Mouse (Mus musculus): ENCODE measurements at regions not wholly inside any gene's neighbourhood (a gene's known extent, or its start where the extent isn't known, plus 50 kb on each side); places are given as distances from the start of the nearest gene placed in this dataset.

- Histone ChIP-seq H3K79me2 (ENCODE audit: control insufficient read depth, insufficient read depth) (no peaks in the 10 kb centered on the region), H3K4me3 (no peak overlapping the region), H3K36me3 (ENCODE audit: control insufficient read depth, insufficient read depth) (no peaks in the 10 kb centered on the region), H3ac (ENCODE audit: control insufficient read depth, insufficient read length) (no peak overlapping the region), H3K27me3 (ENCODE audit: control insufficient read depth, insufficient read depth, insufficient read length) (no peaks in the 10 kb centered on the region), H3K4me2 (ENCODE audit: low read depth) (no peak overlapping the region)
- TF ChIP-seq TCF12 (IDR thresholded peaks at IDR 0.05; ENCODE audit: insufficient read depth, poor library complexity, severe bottlenecking) (no peak), MAX (IDR thresholded peaks at IDR 0.05; ENCODE audit: low read depth) (no peak), E2F4 (IDR thresholded peaks at IDR 0.05; ENCODE audit: insufficient read depth) (no peak), MYOD1 (IDR thresholded peaks at IDR 0.05; ENCODE audit: control insufficient read depth in 1 of 3, insufficient read length in 2 of 3, low read depth in 2 of 3) (no peak), USF1 (IDR thresholded peaks at IDR 0.05; ENCODE audit: low read depth) (no peak), POLR2A (IDR thresholded peaks at IDR 0.05; ENCODE audit: insufficient read length, low read depth) (no peak), POLR2AphosphoS2 (IDR thresholded peaks at IDR 0.05; ENCODE audit: insufficient read length, low read depth) (no peak), TCF3 (IDR thresholded peaks at IDR 0.05; ENCODE audit: insufficient read length, low read depth) (no peak), REST (IDR thresholded peaks at IDR 0.05; ENCODE audit: insufficient read depth, insufficient read length) (no peak), CEBPB (IDR thresholded peaks at IDR 0.05; ENCODE audit: insufficient read depth, poor library complexity, severe bottlenecking) (no peak), SRF (IDR thresholded peaks at IDR 0.05; ENCODE audit: control insufficient read depth, insufficient read length, low read depth) (no peak), MYOG (IDR thresholded peaks at IDR 0.05; ENCODE audit: control insufficient read depth in 1 of 3, insufficient read depth in 1 of 3, insufficient read length in 2 of 3, low read depth in 2 of 3) (no peak)
These were observed 956.7 kb upstream of the Acvr2a start for GRCm38 (mm10) chr2:47857229-47857628.

- no peak overlapping the region for H3K4me3 ChIP-seq
- TF ChIP-seq MYOG (IDR thresholded peaks at IDR 0.05; ENCODE audit: control insufficient read depth in 1 of 3, insufficient read depth in 1 of 3, insufficient read length in 2 of 3, low read depth in 2 of 3) (no peak), TCF3 (IDR thresholded peaks at IDR 0.05; ENCODE audit: insufficient read length, low read depth) (no peak), MAX (IDR thresholded peaks at IDR 0.05; ENCODE audit: low read depth) (no peak), E2F4 (IDR thresholded peaks at IDR 0.05; ENCODE audit: insufficient read depth) (no peak), TCF12 (IDR thresholded peaks at IDR 0.05; ENCODE audit: insufficient read depth, poor library complexity, severe bottlenecking) (no peak), MYOD1 (IDR thresholded peaks at IDR 0.05; ENCODE audit: control insufficient read depth in 1 of 3, insufficient read length in 2 of 3, low read depth in 2 of 3) (no peak), POLR2AphosphoS2 (IDR thresholded peaks at IDR 0.05; ENCODE audit: insufficient read length, low read depth) (no peak), USF1 (IDR thresholded peaks at IDR 0.05; ENCODE audit: low read depth) (no peak), POLR2A (IDR thresholded peaks at IDR 0.05; ENCODE audit: insufficient read length, low read depth) (no peak), SRF (IDR thresholded peaks at IDR 0.05; ENCODE audit: control insufficient read depth, insufficient read length, low read depth) (no peak)
- H3K4me2 ChIP-seq (ENCODE audit: low read depth) = no peak overlapping the region
- no peaks in the 10 kb centered on the region for H3K79me2 ChIP-seq (ENCODE audit: control insufficient read depth, insufficient read depth)
- no peaks in the 10 kb centered on the region for H3K27me3 ChIP-seq (ENCODE audit: control insufficient read depth, insufficient read depth, insufficient read length)
- no peaks in the 10 kb centered on the region for H3K36me3 ChIP-seq (ENCODE audit: control insufficient read depth, insufficient read depth)
- no peak overlapping the region for H3ac ChIP-seq (ENCODE audit: control insufficient read depth, insufficient read length)
These were observed 951.5 kb upstream of the Acvr2a start for GRCm38 (mm10) chr2:47862446-47862845.

GRCm38 (mm10) chr2:47878002-47878401, 935.9 kb upstream of the Acvr2a start:
- Histone ChIP-seq H3K36me3 (ENCODE audit: control insufficient read depth, insufficient read depth) (no peaks in the 10 kb centered on the region), H3K79me2 (ENCODE audit: control insufficient read depth, insufficient read depth) (no peaks in the 10 kb centered on the region), H3K27me3 (ENCODE audit: control insufficient read depth, insufficient read depth, insufficient read length) (no peaks in the 10 kb centered on the region), H3K4me2 (ENCODE audit: low read depth) (no peak overlapping the region), H3K4me3 (no peak overlapping the region), H3ac (ENCODE audit: control insufficient read depth, insufficient read length) (no peak overlapping the region)
- TF ChIP-seq E2F4 (IDR thresholded peaks at IDR 0.05; ENCODE audit: insufficient read depth) (no peak), USF1 (IDR thresholded peaks at IDR 0.05; ENCODE audit: low read depth) (no peak), SRF (IDR thresholded peaks at IDR 0.05; ENCODE audit: control insufficient read depth, insufficient read length, low read depth) (no peak), MAX (IDR thresholded peaks at IDR 0.05; ENCODE audit: low read depth) (no peak), TCF3 (IDR thresholded peaks at IDR 0.05; ENCODE audit: insufficient read length, low read depth) (no peak), POLR2A (IDR thresholded peaks at IDR 0.05; ENCODE audit: insufficient read length, low read depth) (no peak), POLR2AphosphoS2 (IDR thresholded peaks at IDR 0.05; ENCODE audit: insufficient read length, low read depth) (no peak), REST (IDR thresholded peaks at IDR 0.05; ENCODE audit: insufficient read depth, insufficient read length) (no peak)

GRCm38 (mm10) chr2:47879071-47879470, 934.8 kb upstream of the Acvr2a start:
- no peak overlapping the region for H3K4me2 ChIP-seq (ENCODE audit: low read depth)
- TF ChIP-seq MYOD1 (IDR thresholded peaks at IDR 0.05; ENCODE audit: control insufficient read depth in 1 of 3, insufficient read length in 2 of 3, low read depth in 2 of 3) (no peak), MYOG (IDR thresholded peaks at IDR 0.05; ENCODE audit: control insufficient read depth in 1 of 3, insufficient read depth in 1 of 3, insufficient read length in 2 of 3, low read depth in 2 of 3) (no peak), POLR2AphosphoS2 (IDR thresholded peaks at IDR 0.05; ENCODE audit: insufficient read length, low read depth) (no peak), REST (IDR thresholded peaks at IDR 0.05; ENCODE audit: insufficient read depth, insufficient read length) (no peak), USF1 (IDR thresholded peaks at IDR 0.05; ENCODE audit: low read depth) (no peak), E2F4 (IDR thresholded peaks at IDR 0.05; ENCODE audit: insufficient read depth) (no peak), TCF3 (IDR thresholded peaks at IDR 0.05; ENCODE audit: insufficient read length, low read depth) (no peak), MAX (IDR thresholded peaks at IDR 0.05; ENCODE audit: low read depth) (no peak), TCF12 (IDR thresholded peaks at IDR 0.05; ENCODE audit: insufficient read depth, poor library complexity, severe bottlenecking) (no peak), CEBPB (IDR thresholded peaks at IDR 0.05; ENCODE audit: insufficient read depth, poor library complexity, severe bottlenecking) (no peak)
- H3K4me3 ChIP-seq = no peak overlapping the region
- no peaks in the 10 kb centered on the region for H3K36me3 ChIP-seq (ENCODE audit: control insufficient read depth, insufficient read depth)
- H3K79me2 ChIP-seq (ENCODE audit: control insufficient read depth, insufficient read depth) = no peaks in the 10 kb centered on the region
- no peaks in the 10 kb centered on the region for H3K27me3 ChIP-seq (ENCODE audit: control insufficient read depth, insufficient read depth, insufficient read length)
- no peak overlapping the region for H3ac ChIP-seq (ENCODE audit: control insufficient read depth, insufficient read length)

GRCm38 (mm10) chr2:47879796-47880195, 934.1 kb upstream of the Acvr2a start:
- no peak overlapping the region for H3K4me2 ChIP-seq (ENCODE audit: low read depth)
- no peak overlapping the region for H3ac ChIP-seq (ENCODE audit: control insufficient read depth, insufficient read length)
- no peaks in the 10 kb centered on the region for H3K27me3 ChIP-seq (ENCODE audit: control insufficient read depth, insufficient read depth, insufficient read length)
- TF ChIP-seq E2F4 (IDR thresholded peaks at IDR 0.05; ENCODE audit: insufficient read depth) (no peak), REST (IDR thresholded peaks at IDR 0.05; ENCODE audit: insufficient read depth, insufficient read length) (no peak), MYOD1 (IDR thresholded peaks at IDR 0.05; ENCODE audit: control insufficient read depth in 1 of 3, insufficient read length in 2 of 3, low read depth in 2 of 3) (no peak), TCF3 (IDR thresholded peaks at IDR 0.05; ENCODE audit: insufficient read length, low read depth) (no peak), USF1 (IDR thresholded peaks at IDR 0.05; ENCODE audit: low read depth) (no peak), MAX (IDR thresholded peaks at IDR 0.05; ENCODE audit: low read depth) (no peak), MYOG (IDR thresholded peaks at IDR 0.05; ENCODE audit: control insufficient read depth in 1 of 3, insufficient read depth in 1 of 3, insufficient read length in 2 of 3, low read depth in 2 of 3) (no peak), CEBPB (IDR thresholded peaks at IDR 0.05; ENCODE audit: insufficient read depth, poor library complexity, severe bottlenecking) (no peak), POLR2AphosphoS2 (IDR thresholded peaks at IDR 0.05; ENCODE audit: insufficient read length, low read depth) (no peak)
- no peaks in the 10 kb centered on the region for H3K36me3 ChIP-seq (ENCODE audit: control insufficient read depth, insufficient read depth)
- H3K79me2 ChIP-seq (ENCODE audit: control insufficient read depth, insufficient read depth) = no peaks in the 10 kb centered on the region
- H3K4me3 ChIP-seq = no peak overlapping the region
